Mouse (Mus musculus): ENCODE data around the gene Trappc12. TPM values are rescaled to one million over a fixed set of nuclear protein-coding genes. Genes with fewer than 3 reads are reported as not detected.

The Trappc12 gene
- polyA plus RNA-seq, 1 experiment from 2014 or later = 29.5 TPM

DNA sequence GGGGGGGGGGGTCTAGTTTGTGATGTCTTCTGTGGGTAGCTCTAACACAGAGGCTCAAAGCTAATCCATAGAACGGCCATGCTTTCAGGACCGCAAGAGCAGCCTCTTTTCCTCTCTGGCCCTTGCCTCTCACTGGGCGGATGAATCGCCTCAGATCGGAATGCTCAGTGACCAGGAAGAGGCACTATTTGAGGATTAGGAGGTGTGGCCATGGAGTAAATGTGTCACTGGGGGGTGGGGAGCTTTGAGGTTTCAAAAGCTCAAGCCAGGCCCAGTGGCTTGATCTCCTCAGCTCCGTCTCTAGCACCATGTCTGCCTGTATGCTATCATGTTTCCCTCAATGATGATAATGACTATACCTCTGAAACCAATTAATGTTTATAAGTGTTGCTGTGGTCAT is 61.3 kb downstream of the Trappc12 start:
- no peak overlapping the region for H3K27ac ChIP-seq (replicated peaks)
- no peak for ATAC-seq (ENCODE audit: extremely low read depth, insufficient number of reproducible peaks, low FRiP score, low TSS enrichment)
- H3K9me3 ChIP-seq = no peaks in the 10 kb centered on the region
- 89% methylated on average over 6 of the region's 6 CpGs for WGBS
- H3K9ac ChIP-seq = no peak overlapping the region
- H3K27me3 ChIP-seq (replicated peaks) = no peaks in the 10 kb centered on the region
- peaks cover 4% of the 10 kb centered on the region for H3K4me1 ChIP-seq
- H3K4me3 ChIP-seq = no peak overlapping the region
- H3K36me3 ChIP-seq = peaks cover 50% of the 10 kb centered on the region
- no peak overlapping the region for H3K4me2 ChIP-seq

DNA sequence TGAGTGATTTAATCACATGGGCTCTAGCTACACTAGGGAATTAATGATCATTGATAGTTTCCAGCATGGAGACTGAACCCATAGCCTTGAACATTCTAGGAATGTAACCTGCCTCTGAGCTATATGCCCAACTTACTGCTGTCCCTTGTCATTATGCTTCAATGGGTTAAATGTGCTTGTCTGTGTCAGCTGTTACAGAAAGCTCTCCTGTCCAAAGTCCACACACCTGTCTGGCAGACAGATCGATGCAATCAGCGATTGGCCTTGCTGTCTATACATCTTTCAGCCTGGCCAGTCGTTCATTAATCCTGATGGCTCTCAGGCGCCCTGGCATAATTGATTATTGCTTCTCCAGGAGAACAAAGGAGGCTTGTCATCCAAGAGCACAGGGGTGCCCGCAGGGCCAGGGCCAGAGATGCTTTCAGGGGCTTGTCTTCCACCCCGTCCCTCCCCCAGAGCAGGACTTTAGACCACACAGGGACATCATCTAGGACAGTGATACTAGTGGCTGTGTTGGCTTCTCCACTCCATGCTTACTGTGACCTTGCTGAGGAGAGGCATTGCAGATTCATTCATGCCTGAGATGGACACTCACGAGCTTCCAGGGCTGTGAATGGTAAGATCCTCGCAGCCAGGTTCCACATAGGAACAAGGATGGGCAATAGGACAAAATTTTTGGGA is 63.9 kb downstream of the Trappc12 start:
- Histone ChIP-seq H3K36me3 (peaks cover 46% of the 10 kb centered on the region), H3K27me3 (replicated peaks) (no peaks in the 10 kb centered on the region), H3K27ac (replicated peaks) (no peak overlapping the region), H3K4me3 (no peak overlapping the region), H3K9ac (no peak overlapping the region), H3K9me3 (no peaks in the 10 kb centered on the region), H3K4me2 (no peak overlapping the region), H3K4me1 (no peaks in the 10 kb centered on the region)
- WGBS = 78% methylated on average over 8 of the region's 8 CpGs
- no peak for ATAC-seq (ENCODE audit: extremely low read depth, insufficient number of reproducible peaks, low FRiP score, low TSS enrichment)

GRCm38 (mm10) chr12:28685771-28686170 is 64.5 kb downstream of the Trappc12 start:
- H3K27me3 ChIP-seq (replicated peaks) = no peaks in the 10 kb centered on the region
- H3K9ac ChIP-seq = no peak overlapping the region
- no peak overlapping the region for H3K4me2 ChIP-seq
- H3K4me1 ChIP-seq = no peaks in the 10 kb centered on the region
- no peaks in the 10 kb centered on the region for H3K9me3 ChIP-seq
- 65% methylated on average over 3 of the region's 3 CpGs for WGBS
- no peak overlapping the region for H3K4me3 ChIP-seq
- H3K36me3 ChIP-seq = peaks cover 46% of the 10 kb centered on the region
- no peak overlapping the region for H3K27ac ChIP-seq (replicated peaks)
- no peak for ATAC-seq (ENCODE audit: extremely low read depth, insufficient number of reproducible peaks, low FRiP score, low TSS enrichment)

GRCm38 (mm10) chr12:28684674-28685073 is 65.6 kb downstream of the Trappc12 start:
- no peaks in the 10 kb centered on the region for H3K9me3 ChIP-seq
- H3K4me1 ChIP-seq = no peaks in the 10 kb centered on the region
- no peak for ATAC-seq (ENCODE audit: extremely low read depth, insufficient number of reproducible peaks, low FRiP score, low TSS enrichment)
- 88% methylated on average over 1 of the region's 1 CpGs for WGBS
- H3K36me3 ChIP-seq = peaks cover 45% of the 10 kb centered on the region
- no peak overlapping the region for H3K4me3 ChIP-seq
- H3K27me3 ChIP-seq (replicated peaks) = no peaks in the 10 kb centered on the region
- H3K27ac ChIP-seq (replicated peaks) = no peak overlapping the region
- no peak overlapping the region for H3K9ac ChIP-seq
- H3K4me2 ChIP-seq = no peak overlapping the region

DNA sequence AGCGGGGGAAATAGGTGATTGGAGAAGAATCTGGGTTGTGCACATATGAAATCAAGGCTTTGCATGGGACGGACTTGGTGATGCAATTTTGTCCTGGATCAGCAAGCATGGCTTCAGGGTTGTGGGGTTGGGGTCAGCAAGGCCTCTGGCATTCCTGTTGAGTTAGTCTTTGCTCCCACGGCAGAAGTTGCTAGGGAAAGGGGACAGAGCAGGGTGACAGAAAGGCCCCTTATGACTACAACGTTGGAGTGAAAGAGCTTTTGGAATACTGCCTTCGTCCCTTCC is 74.4 kb downstream of the Trappc12 start:
- H3K27me3 ChIP-seq (replicated peaks) = no peaks in the 10 kb centered on the region
- no peak for ATAC-seq (ENCODE audit: extremely low read depth, insufficient number of reproducible peaks, low FRiP score, low TSS enrichment)
- WGBS = 60% methylated on average over 5 of the region's 5 CpGs

DNA sequence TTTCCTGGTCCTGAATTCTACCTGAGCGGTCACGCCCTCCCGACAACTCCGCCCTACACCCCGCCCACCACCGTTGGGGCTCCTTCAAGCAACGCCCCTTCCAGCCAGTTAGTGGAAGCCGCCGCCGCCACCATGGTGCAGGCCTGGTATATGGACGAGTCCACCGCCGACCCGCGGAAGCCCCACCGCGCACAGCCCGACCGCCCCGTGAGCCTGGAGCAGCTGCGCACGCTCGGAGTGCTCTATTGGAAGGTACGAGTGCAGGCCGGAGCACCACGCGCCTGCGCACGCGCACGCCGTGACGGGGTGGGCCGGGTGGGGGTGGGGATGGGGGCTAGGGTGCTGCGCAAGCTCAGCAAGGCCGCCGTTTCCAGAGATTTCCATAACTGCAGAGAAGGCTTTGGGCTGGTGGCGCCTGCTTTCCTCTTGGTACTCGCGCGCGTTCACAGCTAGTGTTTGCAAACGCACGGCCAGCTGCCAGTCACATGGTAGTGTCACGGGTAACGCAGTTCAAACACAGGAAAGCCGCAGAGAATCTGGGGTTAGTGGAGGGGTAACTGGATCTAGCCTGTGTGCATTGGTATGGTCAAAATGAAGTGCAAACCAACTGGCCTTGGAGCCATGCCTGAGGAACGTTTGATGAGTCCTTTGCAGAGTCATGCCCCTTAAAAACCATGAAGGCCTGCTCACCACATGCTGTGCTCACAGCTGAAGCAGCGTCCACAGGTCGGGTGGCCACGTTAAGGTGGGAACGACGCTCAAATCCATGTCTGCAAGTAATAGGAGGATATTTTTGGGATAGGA is 74.9 kb downstream of the Trappc12 start, which contains the start of gene Adi1:
Gene Adi1 (plus strand): TSS at position 111 of the 804 bp plus-strand sequence.
- peaks cover 29% of the 10 kb centered on the region for H3K36me3 ChIP-seq
- peak within 1 kb of the TSS; percentile 70 for H3K4me3 ChIP-seq
- H3K4me1 ChIP-seq = peaks cover 14% of the 10 kb centered on the region
- peak within 1 kb of the TSS; percentile 88 for H3K27ac ChIP-seq (replicated peaks)
- ATAC-seq (ENCODE audit: extremely low read depth, insufficient number of reproducible peaks, low FRiP score, low TSS enrichment) = peak; percentile 77
- peak within 1 kb of the TSS; percentile 85 for H3K9ac ChIP-seq
- 2% methylated on average over 53 of the region's 53 CpGs for WGBS
- H3K9me3 ChIP-seq = no peaks in the 10 kb centered on the region
- H3K27me3 ChIP-seq (replicated peaks) = no peaks in the 10 kb centered on the region
- H3K4me2 ChIP-seq = peak within 1 kb of the TSS; percentile 72

More for the DNA sequence above, 74.4 kb downstream of the Trappc12 start:
- Histone ChIP-seq H3K36me3 (peaks cover 35% of the 10 kb centered on the region), H3K27ac (replicated peaks) (peak overlapping the region; percentile 88), H3K4me1 (peaks cover 14% of the 10 kb centered on the region), H3K9ac (peak overlapping the region; percentile 85), H3K9me3 (no peaks in the 10 kb centered on the region), H3K4me2 (peak overlapping the region; percentile 72), H3K4me3 (peak overlapping the region; percentile 70)

GRCm38 (mm10) chr12:28674038-28674720 is 76.1 kb downstream of the Trappc12 start:
- H3K9me3 ChIP-seq = no peaks in the 10 kb centered on the region
- no peak overlapping the region for H3K27ac ChIP-seq (replicated peaks)
- H3K4me1 ChIP-seq = peaks cover 14% of the 10 kb centered on the region
- H3K27me3 ChIP-seq (replicated peaks) = no peaks in the 10 kb centered on the region
- WGBS = 81% methylated on average over 10 of the region's 10 CpGs
- H3K4me2 ChIP-seq = peak overlapping the region; percentile 72
- no peak for ATAC-seq (ENCODE audit: extremely low read depth, insufficient number of reproducible peaks, low FRiP score, low TSS enrichment)
- H3K4me3 ChIP-seq = peak overlapping the region; percentile 70
- 0 out of 2 replicates have a peak overlapping the region, but pooled peaks have one; percentile 85 for H3K9ac ChIP-seq
- H3K36me3 ChIP-seq = peaks cover 19% of the 10 kb centered on the region

DNA sequence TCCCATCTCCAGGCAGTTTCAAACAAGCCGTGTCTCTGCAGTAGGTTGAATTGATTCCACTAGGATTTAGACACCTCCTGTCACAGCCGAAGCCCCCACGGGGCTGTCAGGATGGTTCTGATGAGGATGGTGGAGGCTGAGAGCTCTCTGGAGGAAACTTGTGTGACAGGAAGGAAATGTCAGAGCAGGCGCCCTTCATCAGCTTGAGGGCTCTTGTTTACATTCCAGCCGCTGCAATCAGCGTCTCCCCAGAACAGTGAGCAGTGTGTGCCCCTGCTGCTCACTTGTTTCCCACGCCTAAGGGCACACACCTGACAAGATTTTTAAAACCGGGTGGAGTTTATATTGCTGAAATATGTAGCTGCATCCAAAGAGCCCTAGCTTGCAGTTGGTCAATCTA is 83.0 kb downstream of the Trappc12 start:
- Histone ChIP-seq H3K4me2 (no peak overlapping the region), H3K9ac (0 out of 2 replicates have a peak overlapping the region, but pooled peaks have one; percentile 26), H3K36me3 (peaks cover 4% of the 10 kb centered on the region; the same call in 1 of the 2 replicates), H3K9me3 (no peaks in the 10 kb centered on the region), H3K27ac (replicated peaks) (no peak overlapping the region), H3K27me3 (replicated peaks) (no peaks in the 10 kb centered on the region), H3K4me1 (peaks cover 17% of the 10 kb centered on the region), H3K4me3 (no peak overlapping the region)
- WGBS = 14% methylated on average over 8 of the region's 8 CpGs
- no peak for ATAC-seq (ENCODE audit: extremely low read depth, insufficient number of reproducible peaks, low FRiP score, low TSS enrichment)

DNA sequence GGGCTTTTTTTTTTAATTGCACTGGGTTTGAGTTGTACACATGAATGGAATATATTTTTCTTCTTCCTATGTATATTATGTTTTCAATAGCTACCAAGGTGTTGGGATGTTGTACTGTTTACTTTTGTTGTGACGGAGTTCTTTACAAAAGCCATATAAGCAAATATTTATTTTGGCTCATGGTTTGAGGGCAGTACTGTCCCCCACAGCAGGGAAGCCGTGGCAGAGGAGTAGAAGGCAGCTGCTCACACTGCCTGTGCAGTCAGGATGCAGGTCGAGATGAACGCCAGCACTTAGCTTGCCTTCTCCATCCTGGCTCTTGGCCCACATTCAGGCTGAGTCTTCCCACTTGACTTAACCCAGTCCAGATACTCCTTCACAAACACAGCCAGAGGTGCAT is 83.5 kb downstream of the Trappc12 start:
- no peak overlapping the region for H3K27ac ChIP-seq (replicated peaks)
- H3K36me3 ChIP-seq = peaks cover 4% of the 10 kb centered on the region; the same call in 1 of the 2 replicates
- 52% methylated on average over 4 of the region's 4 CpGs for WGBS
- H3K4me3 ChIP-seq = no peak overlapping the region
- H3K4me1 ChIP-seq = peaks cover 17% of the 10 kb centered on the region
- no peaks in the 10 kb centered on the region for H3K9me3 ChIP-seq
- H3K4me2 ChIP-seq = no peak overlapping the region
- no peaks in the 10 kb centered on the region for H3K27me3 ChIP-seq (replicated peaks)
- H3K9ac ChIP-seq = no peak overlapping the region
- no peak for ATAC-seq (ENCODE audit: extremely low read depth, insufficient number of reproducible peaks, low FRiP score, low TSS enrichment)

DNA sequence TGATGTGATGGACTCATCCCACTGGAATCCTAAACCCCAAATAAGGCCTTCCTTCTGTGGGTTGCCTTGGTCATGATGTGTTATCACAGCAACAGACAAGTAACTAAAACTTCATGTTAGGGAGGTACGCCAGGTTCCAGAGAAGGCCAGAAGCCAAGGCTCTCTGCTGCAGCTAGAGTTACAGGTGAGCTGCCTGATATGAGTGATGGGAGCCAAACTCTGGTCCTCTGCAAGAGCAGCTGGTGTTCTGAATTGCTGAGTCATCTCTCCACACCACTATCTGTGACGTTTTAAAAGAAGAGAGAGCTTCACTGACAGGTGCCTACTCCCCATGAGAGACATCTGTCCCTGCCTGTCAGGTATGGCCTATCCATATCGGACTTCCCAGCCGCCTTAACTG is 87.6 kb downstream of the Trappc12 start:
- H3K27ac ChIP-seq (replicated peaks) = no peak overlapping the region
- H3K9me3 ChIP-seq = no peaks in the 10 kb centered on the region
- H3K4me3 ChIP-seq = no peak overlapping the region
- peaks cover 15% of the 10 kb centered on the region for H3K4me1 ChIP-seq
- H3K36me3 ChIP-seq = peaks cover 42% of the 10 kb centered on the region
- H3K4me2 ChIP-seq = no peak overlapping the region
- H3K9ac ChIP-seq = no peak overlapping the region
- WGBS = 67% methylated on average over 4 of the region's 4 CpGs
- no peak for ATAC-seq (ENCODE audit: extremely low read depth, insufficient number of reproducible peaks, low FRiP score, low TSS enrichment)
- no peaks in the 10 kb centered on the region for H3K27me3 ChIP-seq (replicated peaks)
